Mouse (Mus musculus) thymus, postnatal 10 days (tissue): ENCODE data around the gene Zwilch.
"Not testable (repeated sequence)": the region's sequence is repeated elsewhere in the genome, so short reads cannot be mapped to it uniquely, and the experiment has no call there.

Experiments
- DNase-seq, 2 experiments: peaks; one replicate each; pipeline ENCODE4 v3.0.0; 2021; ENCODE audit warnings: low spot score in 2 of 2

The Zwilch gene

DNA sequence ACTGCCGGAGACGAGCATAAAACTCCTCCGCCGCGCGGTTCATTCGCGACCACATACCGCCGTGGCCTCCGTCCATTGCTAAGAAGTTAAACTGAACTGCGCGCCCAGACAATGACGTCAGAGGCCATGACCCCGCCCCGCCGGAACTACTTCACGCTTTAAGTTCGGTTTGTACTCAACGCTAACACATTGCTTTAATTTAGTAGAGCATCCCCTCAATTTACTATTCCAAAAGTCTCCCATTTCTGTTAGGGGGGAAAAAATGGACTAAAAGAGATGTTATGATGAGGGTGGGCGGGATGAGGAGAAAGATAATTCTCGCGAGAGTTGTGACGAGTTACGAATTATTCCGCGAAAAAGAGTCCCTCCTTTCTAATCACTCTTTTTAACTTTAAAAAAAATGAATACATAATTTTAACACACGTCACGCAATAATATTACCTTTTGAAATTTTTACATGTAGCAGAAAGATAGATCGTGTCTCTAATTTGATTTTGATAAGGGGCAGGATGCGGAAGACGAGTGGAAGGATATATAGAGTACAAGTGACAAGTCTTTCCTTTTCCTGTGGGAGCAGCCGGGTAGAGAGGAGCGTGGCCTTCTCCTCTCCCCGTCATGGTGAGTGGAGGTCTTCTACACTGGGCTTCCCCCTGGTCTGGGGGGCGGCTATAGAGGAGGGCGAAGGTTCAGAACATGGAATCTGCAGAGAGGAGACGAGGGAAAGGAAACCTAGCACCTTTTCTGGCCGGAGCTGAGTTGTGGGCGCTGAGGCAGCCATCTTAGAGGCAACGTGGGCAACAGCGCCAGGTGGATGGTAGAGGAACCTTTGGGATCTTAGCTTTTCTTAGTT is at the start of gene Zwilch, which contains the start of gene Rpl4:
Gene Zwilch, minus strand, starts transcription at position 289 of the 850 bp plus-strand sequence.
Gene Rpl4, plus strand, starts transcription at position 560 of the 850 bp plus-strand sequence.
- DNase-seq, result peak; percentile 73 to 82

DNA sequence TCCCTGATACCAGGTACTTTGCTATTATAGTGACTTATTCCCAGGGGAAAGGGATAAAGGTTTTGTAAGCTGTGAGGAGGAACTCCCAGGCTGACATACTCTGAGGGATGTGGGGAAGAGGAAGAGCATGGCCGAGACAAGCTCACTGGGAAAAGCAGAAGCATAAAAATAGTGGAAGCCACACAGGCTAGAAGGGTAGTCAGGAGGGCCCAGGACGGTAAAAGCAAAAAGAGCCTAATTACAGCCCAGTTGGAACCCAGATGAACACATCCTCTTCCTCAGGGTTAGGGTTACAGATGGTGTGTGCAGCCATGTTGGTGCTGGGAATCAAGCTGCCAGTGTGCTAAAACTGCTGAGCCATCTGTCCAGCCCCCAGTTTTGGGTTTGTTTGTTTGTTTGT is 49.2 kb upstream of the Zwilch start:
- DNase-seq, result no peak

DNA sequence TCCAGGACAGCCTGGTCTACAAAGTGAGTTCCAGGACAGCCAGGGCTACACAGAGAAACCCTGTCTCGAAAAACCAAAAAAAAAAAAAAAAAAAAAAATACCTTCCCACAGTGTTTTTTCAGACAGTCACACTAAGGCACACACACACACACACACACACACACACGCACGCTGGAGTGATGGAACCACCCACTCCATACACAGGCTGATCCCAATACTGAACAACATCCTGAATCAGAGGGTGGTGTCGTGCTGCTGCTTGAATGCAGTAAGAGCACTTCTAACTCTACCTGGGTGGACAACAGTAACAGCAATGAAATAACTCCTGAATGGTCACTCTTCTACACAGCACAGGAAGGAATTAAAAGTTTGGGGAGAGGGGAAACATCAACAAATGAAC is 48.6 kb upstream of the Zwilch start:
- no peak for DNase-seq

DNA sequence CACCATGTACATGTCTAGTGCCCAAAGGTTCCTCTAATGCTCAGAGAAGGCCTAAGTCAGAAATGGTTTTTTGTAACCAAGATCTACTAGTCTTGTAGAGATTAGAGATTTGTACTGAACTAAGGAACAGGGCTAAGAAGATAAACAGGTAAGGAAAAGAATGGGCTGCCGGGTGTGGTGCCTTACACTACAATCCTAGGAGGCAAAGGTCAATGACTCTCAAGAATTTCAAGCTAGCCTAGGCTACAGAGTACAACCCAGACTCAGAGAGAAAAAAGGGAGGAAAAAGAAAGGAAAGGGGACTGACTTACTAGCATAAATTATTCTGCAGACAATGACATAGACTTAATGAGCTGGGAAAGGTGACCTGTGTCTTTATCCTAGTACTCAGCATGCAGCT is 47.7 kb upstream of the Zwilch start:
- no peak for DNase-seq

DNA sequence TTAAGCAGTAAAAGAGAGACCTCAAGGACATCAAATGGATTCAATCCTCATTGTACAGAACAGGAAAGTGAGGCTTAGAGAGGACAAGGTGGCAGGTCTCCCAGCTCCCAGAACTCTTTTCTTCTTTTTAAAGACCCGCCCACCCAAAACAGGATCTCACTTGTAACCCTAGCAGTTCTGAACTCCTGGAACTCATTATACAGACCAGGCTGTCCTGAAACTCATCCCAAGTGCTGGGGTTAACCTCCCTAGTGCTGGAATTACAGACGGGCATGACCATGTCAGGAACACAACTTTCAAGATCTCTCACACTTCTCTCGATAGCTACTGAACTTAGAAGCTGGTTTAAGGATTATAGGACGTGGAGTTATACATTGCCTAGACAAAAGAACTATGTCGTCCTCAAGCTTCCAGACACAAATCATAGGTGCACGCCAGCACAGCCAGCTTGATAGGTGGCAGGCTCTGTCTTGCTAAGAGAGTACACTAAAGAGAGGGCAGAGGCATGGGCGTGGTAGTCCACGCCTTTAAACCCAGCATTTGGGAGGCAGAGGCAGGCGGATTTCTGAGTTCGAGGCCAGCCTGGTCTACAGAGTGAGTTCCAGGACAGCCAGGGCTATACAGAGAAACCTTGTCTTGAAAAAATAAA is 47.0 kb upstream of the Zwilch start:
- DNase-seq, result no peak

DNA sequence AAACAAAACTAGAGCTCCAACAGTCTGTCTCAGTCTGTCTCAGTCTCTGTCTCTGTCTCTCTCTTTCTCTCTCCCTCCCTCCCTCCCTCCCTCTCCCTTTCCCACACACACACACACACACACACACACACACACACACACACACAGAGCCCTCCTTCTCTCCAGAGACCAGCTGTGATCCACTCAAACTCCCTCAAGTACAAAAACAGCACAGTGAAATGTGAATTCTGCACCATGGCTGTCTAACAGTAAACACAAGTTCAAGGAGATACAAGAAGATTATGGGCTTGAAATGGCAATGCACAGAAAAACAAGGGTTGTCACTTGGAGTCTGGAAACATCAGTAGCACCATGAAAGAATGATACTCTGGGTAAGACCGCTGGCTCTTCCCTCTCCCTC is 46.4 kb upstream of the Zwilch start:
- DNase-seq, result no peak

DNA sequence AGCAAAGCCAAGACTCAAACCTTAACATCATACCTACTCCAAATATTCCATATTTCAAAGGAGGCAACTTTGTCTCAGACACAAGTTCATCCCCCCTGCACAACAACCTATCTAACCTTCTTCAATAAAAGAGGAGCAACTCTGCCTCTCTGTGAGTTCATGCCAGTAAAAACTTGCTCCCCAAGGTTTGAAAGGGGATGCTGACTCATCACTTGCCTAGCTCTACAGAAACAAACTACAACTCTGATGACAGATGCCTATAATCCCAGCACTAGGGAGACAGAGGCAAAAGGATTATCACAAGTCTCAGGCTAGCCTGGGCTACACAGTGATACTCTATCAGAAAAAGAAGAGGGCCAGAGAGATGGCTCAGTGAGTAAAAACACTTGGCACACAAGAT is 45.0 kb upstream of the Zwilch start:
- DNase-seq, result no peak

DNA sequence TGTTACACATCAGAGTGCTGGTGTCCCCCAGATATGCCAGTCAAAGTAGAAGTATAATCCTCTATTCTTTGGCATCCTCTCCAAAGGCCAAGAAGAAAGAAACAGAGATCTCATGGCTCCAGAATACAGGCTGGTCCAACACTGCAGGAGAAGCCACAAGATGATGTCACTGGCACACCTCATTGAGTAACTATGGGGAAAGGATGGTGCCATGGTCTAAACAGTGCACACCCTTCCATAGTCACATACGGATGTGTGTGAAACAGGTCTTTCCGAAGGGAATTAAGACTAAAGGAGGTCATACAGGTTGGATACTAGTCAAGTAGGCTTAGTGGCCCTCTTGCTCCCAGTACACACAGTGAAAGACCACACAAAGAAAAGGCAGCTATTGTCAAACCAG is 43.7 kb upstream of the Zwilch start:
- DNase-seq, result no peak

DNA sequence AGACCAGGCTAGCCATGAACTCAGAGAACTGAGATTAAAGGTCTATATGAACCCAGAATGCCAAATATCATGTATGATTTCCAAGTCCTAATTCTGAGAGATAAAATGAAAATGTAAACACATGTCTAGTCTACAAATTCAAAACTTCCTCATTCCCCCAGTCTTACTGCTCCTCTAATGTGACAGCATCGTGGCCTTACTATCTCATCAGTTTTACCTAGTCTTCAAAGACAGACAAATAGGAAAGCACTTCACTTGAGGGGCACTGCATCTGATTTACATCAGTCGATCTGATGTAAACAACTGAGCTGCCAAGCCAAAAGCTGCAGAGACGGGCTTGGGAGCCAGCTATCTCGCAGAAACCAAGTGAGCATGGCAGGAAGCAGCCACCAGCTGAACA is 43.2 kb upstream of the Zwilch start:
- DNase-seq, result no peak

DNA sequence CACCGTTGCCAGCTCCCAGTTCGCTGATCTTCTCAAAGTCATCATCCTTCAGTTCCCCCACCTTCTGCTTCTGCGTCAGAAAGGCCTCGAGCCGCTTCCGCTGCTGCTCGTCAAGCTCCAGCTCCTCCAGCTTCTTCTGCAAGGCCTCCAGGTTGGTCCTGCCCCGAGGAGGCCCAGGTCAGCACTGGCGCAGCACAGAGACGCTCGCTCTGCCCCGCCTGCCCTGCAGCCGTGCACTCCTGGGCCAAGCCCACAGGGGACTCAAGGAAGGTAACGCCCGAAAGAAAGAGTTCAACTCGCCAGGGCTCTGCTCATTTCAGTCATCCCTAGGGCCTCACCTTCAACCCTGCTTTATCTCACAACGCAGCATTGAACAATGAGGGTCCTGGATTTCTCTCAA is 41.5 kb upstream of the Zwilch start:
- no peak for DNase-seq

DNA sequence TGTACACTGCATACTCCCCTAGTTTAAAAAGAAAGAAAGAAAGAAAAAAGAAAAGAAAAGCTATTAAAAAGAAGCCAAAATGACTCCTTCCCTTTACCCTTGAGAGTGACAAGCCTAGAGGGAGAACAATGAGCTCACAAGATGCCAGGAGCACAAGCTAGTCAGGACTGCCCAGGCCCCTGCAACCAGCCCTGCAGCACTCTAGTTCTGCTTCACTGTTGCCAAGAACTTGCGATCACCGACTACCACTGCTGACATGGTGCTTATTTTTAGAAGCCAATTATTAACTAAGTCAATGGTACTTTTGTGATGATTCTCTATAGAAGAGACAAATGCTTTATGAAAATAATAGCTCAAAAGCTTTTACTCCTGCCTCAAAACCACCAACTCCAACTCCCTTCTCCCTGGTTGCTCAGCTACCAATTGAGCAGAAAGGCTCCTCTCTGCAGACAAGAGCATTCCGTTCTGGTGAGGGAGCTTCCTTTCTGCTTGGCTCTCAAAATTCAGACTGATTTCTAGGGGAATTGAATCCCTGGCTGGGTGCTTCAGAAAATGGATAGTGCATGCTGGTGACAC is 34.7 kb upstream of the Zwilch start:
- DNase-seq, result no peak

DNA sequence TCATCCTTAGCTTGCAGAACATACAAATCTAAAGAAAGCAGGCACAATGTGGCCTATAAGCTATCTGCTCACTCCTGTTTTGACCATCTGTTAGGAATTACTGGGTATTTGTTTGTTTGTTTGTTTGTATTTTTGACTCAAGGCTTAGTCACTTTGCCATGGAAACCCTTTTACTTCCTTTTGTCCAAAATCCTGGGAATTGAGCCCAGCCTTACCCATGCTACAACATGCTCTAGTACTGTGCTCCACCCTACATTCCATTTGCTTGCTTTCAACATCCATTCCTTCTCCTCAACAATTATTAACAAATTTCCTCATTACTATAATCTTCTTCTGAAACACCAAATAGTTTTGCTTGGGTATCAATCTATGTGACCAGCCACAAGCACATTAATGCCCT is 30.0 kb upstream of the Zwilch start:
- no peak for DNase-seq

DNA sequence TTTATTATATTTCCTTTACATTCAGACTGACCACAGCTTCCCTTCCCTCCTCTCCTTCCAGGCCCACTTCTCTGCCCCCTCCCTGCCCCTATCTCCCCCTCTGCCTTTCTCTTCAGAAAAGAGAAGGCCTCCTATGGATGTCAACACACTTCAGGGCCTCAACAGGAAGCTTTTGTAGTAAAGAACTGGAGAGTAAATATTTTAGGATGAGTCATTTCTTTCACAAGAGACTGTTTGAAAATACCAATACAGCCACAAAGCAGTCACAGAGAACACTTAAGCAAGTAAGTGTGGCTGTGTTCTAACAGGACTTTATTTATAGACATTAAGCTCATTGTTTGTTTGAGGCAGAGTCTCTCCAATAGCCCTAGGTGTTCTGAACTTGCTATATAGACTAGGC is 29.4 kb upstream of the Zwilch start:
- no peak for DNase-seq

DNA sequence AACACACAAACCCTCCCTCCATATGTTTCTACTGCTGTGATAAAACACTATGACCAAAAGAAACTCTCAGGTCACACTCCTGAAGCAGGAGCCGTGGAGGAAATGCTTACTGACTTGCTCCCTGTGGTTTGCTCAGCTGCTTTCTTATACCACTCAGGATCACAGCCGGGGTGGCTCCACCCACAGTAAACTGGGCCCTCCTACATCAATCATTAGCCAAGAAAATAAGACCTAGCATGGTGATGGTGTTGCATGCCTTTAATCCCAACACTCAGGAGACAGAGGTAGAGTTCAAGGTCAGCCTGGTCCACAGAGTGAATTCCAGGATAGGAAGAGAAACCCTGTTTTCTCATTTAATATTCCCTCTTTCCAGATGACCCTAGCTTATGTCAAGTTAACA is 27.0 kb upstream of the Zwilch start:
- DNase-seq, result no peak

DNA sequence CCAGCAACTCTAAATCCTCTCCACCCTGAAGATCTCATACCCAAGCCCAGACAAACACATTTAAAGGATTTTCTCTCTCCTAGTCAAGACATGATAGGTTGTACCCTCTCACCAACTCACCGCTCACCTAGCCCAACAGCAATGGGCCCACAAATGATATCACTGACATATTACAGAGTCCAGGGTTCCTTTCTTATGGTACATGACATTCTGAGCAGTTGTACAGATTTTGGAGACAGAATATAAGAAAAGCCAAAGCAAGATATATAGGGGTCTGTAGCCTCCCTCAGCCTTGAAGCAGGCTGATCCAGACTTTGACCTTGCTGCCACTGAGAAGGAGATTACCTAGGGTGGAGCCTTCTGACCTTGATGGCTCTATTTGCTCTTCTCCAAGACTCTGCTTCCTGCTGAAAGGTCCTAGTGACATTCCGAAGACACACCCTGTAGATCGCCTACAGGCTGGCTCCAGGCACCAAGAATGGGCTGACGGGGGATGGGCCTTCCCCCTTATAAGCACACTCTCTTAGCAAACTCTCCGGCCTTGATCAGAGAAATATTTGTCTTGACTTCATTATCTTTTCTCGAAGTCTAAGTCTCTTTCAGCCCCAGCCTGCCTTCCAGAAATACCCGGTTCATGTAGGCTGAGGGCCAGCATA is 26.0 kb upstream of the Zwilch start:
- DNase-seq, result not testable (repeated sequence)

DNA sequence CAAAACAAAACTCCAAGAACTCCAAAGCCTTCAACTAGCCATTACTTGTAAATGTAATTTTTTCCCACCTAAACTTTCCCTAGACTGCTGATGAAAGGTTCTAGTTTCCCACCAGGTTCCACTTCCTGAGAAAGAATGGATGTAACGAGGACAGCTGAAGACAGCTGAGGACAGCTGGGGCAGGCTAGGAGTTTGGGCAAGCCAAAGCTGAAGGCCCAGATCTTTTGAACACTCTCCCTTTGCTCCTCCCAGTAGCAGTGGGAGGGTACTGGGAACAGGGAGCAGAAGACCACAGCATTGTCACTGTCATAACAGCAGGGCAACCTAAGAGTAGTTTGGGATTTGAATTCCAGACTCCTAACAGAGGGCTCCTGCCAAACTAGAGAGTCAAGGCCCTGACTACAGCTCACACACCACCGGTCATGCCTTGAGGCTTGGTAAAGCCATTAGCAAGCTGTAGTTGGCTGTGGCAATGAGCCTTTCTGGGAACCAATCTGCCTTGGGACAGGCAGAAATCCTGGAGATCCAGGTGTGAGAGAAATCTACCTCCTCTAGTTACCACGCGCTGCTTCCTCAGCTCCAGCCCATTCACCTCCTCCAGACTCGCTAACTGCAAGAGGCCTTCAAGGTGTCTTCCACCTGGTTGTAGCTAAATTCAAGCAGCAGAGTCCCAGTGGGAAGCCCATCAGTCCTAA is 25.3 kb upstream of the Zwilch start:
- no peak for DNase-seq

DNA sequence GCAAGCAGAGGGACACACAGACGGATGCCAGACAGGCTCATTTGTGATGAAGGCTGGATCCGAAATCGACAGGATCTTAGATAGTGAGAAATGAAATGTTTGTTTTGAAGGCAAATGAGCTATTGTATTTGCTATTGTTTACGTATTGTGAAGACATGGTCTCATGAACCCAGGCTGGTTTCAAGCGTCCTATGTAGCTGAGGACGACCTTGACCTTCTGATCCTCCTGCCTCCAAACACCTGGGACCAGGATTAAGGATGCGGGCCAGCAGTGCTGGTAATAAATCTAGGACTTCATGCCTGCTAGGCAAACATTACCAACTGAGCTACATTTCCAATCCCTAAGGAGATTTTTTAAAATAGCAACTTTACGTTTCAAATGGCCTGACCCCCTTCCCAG is 24.6 kb upstream of the Zwilch start:
- no peak for DNase-seq

DNA sequence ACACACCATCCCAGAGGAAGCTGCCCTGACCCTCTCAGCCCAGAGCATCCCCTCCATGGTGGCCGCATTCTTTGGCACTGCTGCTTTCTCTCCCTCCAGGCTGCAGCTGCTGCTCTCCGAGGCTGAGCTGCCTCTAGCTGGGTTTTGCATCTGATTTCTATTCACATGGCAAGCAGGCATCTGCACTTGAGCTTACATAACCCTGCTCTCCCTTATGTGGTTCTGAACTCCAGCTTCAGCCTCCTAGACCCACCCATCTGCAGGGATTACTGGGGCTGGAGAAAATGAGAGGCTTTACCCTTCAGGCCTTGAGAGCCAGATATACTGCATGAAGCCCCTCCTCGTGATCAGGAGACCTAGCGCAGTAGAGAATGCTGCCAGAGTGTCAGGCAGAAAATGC is 22.6 kb upstream of the Zwilch start:
- no peak for DNase-seq

DNA sequence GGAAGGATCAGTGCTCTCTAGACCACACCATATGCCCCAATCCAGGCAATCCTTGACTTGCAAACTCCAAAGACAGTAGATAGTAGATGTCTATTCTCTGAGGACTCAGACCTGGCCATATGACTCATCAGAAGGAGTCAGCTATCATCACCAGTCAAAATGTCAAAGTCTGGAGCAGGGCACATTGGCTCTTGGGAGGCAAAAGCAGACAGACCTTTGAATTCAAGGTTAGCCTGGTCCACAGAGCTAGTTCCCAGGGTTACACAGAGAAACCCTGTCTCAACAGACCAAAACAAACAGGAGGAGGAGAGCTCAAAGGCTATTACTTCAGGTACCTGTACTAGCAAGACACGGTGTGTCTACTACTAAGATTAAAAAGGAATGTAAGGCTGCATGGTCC is 21.0 kb upstream of the Zwilch start:
- DNase-seq, result no peak

DNA sequence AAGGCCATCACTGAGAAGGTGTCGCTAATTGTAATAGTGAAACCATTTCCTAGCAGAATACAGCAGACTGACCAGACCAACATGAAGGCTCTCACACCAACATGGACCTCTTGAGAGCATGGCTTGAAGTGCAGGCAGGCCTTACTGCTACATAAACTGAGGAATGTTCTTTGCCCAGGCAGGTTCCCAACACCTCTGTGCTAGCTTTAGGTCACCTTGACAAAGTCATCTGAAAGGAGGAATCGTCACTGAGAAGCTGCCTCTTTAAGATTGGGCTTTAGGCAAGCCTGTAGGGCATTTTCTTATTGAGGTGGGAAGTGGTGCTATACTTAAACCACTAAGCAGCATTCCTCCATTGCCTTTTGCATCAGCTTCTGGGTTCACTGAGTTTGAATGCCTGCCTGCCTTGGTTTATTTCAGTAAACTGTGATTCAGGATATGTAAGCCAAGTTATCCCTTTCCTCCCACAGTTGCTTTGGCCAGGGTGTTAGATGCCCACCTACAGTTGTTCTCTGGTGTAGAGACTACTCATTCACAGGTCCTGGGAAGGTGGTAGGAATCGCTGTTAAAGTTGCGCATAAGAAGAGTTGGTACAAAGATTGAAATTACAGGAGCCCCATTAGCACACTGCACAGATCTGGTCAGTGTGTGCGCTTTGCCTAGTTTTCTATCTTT is 11.4 kb upstream of the Zwilch start:
- no peak for DNase-seq

DNA sequence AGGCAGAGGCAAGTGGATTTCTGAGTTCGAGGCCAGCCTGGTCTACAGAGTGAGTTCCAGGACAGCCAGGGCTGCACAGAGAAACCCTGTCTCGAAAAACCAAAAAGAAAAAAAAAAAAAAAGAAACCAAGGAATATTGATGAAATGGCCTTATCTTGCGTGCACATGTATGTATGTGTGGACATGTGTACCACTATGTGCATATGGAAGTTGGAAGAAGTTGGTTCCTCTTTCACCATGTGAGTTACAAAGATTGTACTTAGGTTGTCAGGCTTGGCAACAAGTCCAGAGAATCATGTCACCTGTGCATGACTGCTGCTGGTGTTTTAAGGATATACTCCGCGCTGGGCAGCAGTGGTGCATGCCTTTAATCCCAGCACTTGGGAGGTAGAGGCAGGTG is 10.4 kb upstream of the Zwilch start:
- not testable (repeated sequence) for DNase-seq
